Mouse (Mus musculus) myocyte (in vitro differentiated cells): ENCODE measurements around the gene Xcr1.

Experiments used
- CEBPB ChIP-seq: IDR thresholded peaks from 2 replicates; pipeline ENCODE4 v1.6.1; 2011; ENCODE audit warnings: mild to moderate bottlenecking, moderate library complexity; ENCODE audit not compliant: poor library complexity, insufficient read depth, severe bottlenecking
- E2F4 ChIP-seq: IDR thresholded peaks from one replicate; pipeline ENCODE4 v1.6.1; 2011; ENCODE audit warnings: mild to moderate bottlenecking, control low read depth, moderate library complexity; ENCODE audit not compliant: insufficient read depth
- MAX ChIP-seq: IDR thresholded peaks from one replicate; pipeline ENCODE4 v1.6.1; 2011; ENCODE audit warnings: low read depth, mild to moderate bottlenecking, control low read depth
- MYOG ChIP-seq, 3 experiments: IDR thresholded peaks; one replicate each; pipeline ENCODE4 v1.6.1; 2011; ENCODE audit warnings: control low read depth in 2 of 3, low read depth in 2 of 3, mild to moderate bottlenecking in 2 of 3; ENCODE audit not compliant: insufficient read length in 2 of 3, control insufficient read depth in 1 of 3, insufficient read depth in 1 of 3
- POLR2A ChIP-seq: IDR thresholded peaks from one replicate; pipeline ENCODE4 v1.6.1; 2011; ENCODE audit warnings: low read depth, mild to moderate bottlenecking, control low read depth, moderate library complexity; ENCODE audit not compliant: insufficient read length
- POLR2AphosphoS2 ChIP-seq: IDR thresholded peaks from one replicate; pipeline ENCODE4 v1.6.1; 2011; ENCODE audit warnings: low read depth, control low read depth; ENCODE audit not compliant: insufficient read length
- TCF12 ChIP-seq: IDR thresholded peaks from one replicate; pipeline ENCODE4 v1.6.1; 2011; ENCODE audit warnings: mild to moderate bottlenecking, control low read depth; ENCODE audit not compliant: poor library complexity, insufficient read depth, severe bottlenecking
- TCF3 ChIP-seq: IDR thresholded peaks from one replicate; pipeline ENCODE4 v1.6.1; 2011; ENCODE audit warnings: low read depth, control low read depth; ENCODE audit not compliant: insufficient read length
- USF1 ChIP-seq: IDR thresholded peaks from one replicate; pipeline ENCODE4 v1.6.1; 2011; ENCODE audit warnings: low read depth, mild to moderate bottlenecking, control low read depth, moderate library complexity

GRCm38 (mm10) chr9:123835851-123836250 is 26.0 kb downstream of the Xcr1 start:
- TF ChIP-seq E2F4 (no peak), TCF12 (no peak), MAX (no peak), POLR2A (no peak), CEBPB (no peak), POLR2AphosphoS2 (no peak), TCF3 (no peak), MYOG (IDR thresholded peaks at IDR 0.05; ENCODE audit: control insufficient read depth in 1 of 3, insufficient read depth in 1 of 3, insufficient read length in 2 of 3, low read depth in 2 of 3) (no peak), USF1 (no peak)
